Mouse (Mus musculus) midbrain, postnatal 0 days (tissue): ENCODE measurements around the gene Mob2. TPM values are rescaled to one million over a fixed set of nuclear protein-coding genes. Genes with fewer than 3 reads are reported as not detected.

ENCODE experiments used
- ATAC-seq: fragments of 200-750 bp; cut with Nextera tagmentation; 2 replicates; pipeline ENCODE4 v1.8.0; 2017; ENCODE audit warnings: moderate number of reproducible peaks, mild to moderate bottlenecking, moderate TSS enrichment, moderate library complexity; ENCODE audit not compliant: low FRiP score
- DNase-seq: peaks from one replicate; pipeline ENCODE4 v3.0.0-alpha.2; 2015; ENCODE audit warnings: low spot score
- H3K27ac ChIP-seq: fragments of 300-500 bp; sonication (generic); 2 replicates; pipeline ENCODE4 v1.5.1; 2014; ENCODE audit warnings: low read depth, mild to moderate bottlenecking, low read length, mixed read lengths
- H3K27me3 ChIP-seq: fragments of 300-500 bp; sonication (generic); 2 replicates; pipeline ENCODE4 v1.6.1; 2014; ENCODE audit warnings: low read length, control low read depth, mixed read lengths; ENCODE audit not compliant: insufficient read depth
- H3K36me3 ChIP-seq: fragments of 300-500 bp; sonication (generic); 2 replicates; pipeline ENCODE4 v1.6.1; 2014; ENCODE audit warnings: low read length, control low read depth, mixed read lengths; ENCODE audit not compliant: insufficient read depth
- H3K4me1 ChIP-seq: fragments of 300-500 bp; sonication (generic); 2 replicates; pipeline ENCODE4 v1.6.1; 2014; ENCODE audit warnings: mild to moderate bottlenecking, control low read depth, antibody characterized with exemption, low read length, mixed read lengths; ENCODE audit not compliant: insufficient read depth
- H3K4me2 ChIP-seq: fragments of 300-500 bp; sonication (generic); 2 replicates; pipeline ENCODE4 v1.6.1; 2014; ENCODE audit warnings: low read depth, mild to moderate bottlenecking, low read length, mixed read lengths; ENCODE audit not compliant: poor library complexity, severe bottlenecking
- H3K4me3 ChIP-seq: fragments of 300-500 bp; sonication (generic); 2 replicates; pipeline ENCODE4 v1.5.1; 2014; ENCODE audit warnings: low read depth, mild to moderate bottlenecking, low read length, moderate library complexity
- H3K9ac ChIP-seq: fragments of 300-500 bp; sonication (generic); replicated peaks from 2 replicates; pipeline ENCODE4 v1.6.1; 2014; ENCODE audit warnings: mild to moderate bottlenecking, low read length, moderate library complexity, mixed read lengths; ENCODE audit not compliant: poor library complexity, severe bottlenecking
- H3K9me3 ChIP-seq: fragments of 300-500 bp; sonication (generic); 2 replicates; pipeline ENCODE4 v1.6.1; 2016; ENCODE audit warnings: low read length, control low read depth
- CTCF ChIP-seq: IDR thresholded peaks from 2 replicates; pipeline ENCODE4 v1.5.1; 2016; ENCODE audit warnings: antibody characterized with exemption, mild to moderate bottlenecking
- WGBS: fragments of 180-500 bp; shearing (Covaris S2); extraction: QIAGEN DNeasy Blood & Tissue Kit; methylation state at CpG from one replicate; pipeline ENCODE4 v1.1.7; 2014; 5-methylcytosine and 5-hydroxymethylcytosine counted together
- polyA plus RNA-seq: library from polyadenylated mRNA; unstranded; fragments of >200 nt; fragmentation: Nextera tagmentation; extraction: Ambion mirVana; gene quantifications from 2 replicates; pipeline ENCODE4 v1.2.1, GENCODE M21; 2015
- total RNA-seq: library from RNA; depleted of rRNA; stranded (reverse); fragments of >200 nt; gene quantifications from 2 replicates; pipeline ENCODE4 v1.2.3, GENCODE M21; 2014

Mob2 gene
- total and polyA plus RNA-seq, 2 experiments from 2014 or later: 31.6 to 38.0 TPM

DNA sequence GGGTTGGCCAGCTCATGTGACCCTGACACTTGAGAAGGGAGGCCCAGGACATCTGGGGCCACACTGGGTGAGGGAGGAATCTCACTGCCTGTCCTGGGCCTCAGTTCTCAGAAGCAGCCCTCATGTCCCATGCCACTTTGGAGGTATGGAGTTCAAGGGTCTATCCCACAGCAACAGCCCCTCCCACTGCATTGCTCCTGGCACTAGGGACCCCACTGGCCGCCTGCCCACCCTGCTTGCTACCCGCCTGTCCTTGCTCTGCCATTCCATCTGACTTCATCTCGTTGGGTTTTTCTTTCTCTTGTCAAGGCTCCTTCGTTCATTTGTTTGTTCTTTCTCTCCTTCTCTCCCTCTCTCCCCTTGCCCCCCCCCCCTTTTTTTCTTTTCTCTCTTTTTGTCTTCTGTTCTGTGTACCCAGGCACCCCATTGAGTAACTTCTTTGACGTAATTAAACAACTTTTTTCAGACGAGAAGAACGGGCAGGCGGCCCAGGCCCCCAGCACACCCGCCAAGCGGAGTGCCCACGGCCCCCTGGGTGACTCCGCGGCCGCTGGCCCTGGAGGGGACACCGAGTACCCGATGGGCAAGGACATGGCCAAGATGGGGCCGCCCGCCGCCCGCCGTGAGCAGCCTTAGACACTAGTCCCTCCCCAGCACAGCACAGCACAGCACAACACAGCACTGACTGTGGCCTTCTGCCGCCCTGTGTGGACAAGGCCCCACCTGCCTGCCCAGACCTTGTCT is 59.1 kb downstream of the Mob2 start:
- no peaks in the 10 kb centered on the region for H3K9me3 ChIP-seq
- WGBS: 75% methylated on average over 22 of the region's 22 CpGs
- no peak overlapping the region for H3K9ac ChIP-seq
- TF ChIP-seq CTCF: no peak
- DNase-seq (no peak), ATAC-seq (peak; percentile 25; the same call in 1 of the 2 replicates)
- no peak overlapping the region for H3K4me2 ChIP-seq
- H3K4me3 ChIP-seq: no peak overlapping the region
- peaks cover 77% of the 10 kb centered on the region for H3K36me3 ChIP-seq
- H3K27ac ChIP-seq: no peak overlapping the region; the same call in 1 of the 2 replicates
- no peaks in the 10 kb centered on the region for H3K27me3 ChIP-seq
- no peaks in the 10 kb centered on the region for H3K4me1 ChIP-seq

DNA sequence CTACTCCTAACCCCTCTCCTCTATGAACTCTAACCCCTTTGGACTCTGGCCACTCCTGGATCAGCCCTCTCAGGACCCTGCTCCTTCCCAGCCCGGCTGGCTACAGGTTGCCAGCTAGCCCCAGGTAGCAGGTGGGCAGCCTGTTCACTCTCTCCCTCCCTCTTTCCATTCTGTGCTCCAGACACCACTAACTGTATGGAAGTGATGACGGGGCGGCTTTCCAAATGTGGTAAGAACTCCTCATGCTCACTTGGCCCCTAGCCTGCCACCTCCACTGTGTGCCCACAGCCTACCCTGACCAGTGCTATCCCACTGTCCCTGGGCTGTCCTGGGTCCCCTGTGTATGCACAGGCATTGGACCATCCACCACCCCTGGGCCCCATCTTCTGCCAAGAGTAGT is 60.2 kb downstream of the Mob2 start:
- ATAC-seq (no peak), DNase-seq (no peak)
- Histone ChIP-seq H3K27ac (no peak overlapping the region), H3K9ac (no peak overlapping the region; the same call in 1 of the 2 replicates), H3K27me3 (no peaks in the 10 kb centered on the region), H3K4me3 (no peak overlapping the region), H3K4me1 (no peaks in the 10 kb centered on the region), H3K4me2 (no peak overlapping the region), H3K9me3 (no peaks in the 10 kb centered on the region), H3K36me3 (peaks cover 83% of the 10 kb centered on the region)
- WGBS: 94% methylated on average over 3 of the region's 3 CpGs
- TF ChIP-seq CTCF: no peak

- no peak overlapping the region for H3K27ac ChIP-seq
- no peak overlapping the region for H3K9ac ChIP-seq
- DNase-seq (no peak), ATAC-seq (no peak)
- WGBS: 92% methylated on average over 4 of the region's 4 CpGs
- no peak for TF ChIP-seq CTCF
- H3K4me1 ChIP-seq: no peaks in the 10 kb centered on the region
- no peaks in the 10 kb centered on the region for H3K27me3 ChIP-seq
- no peak overlapping the region for H3K4me3 ChIP-seq
- peaks cover 91% of the 10 kb centered on the region for H3K36me3 ChIP-seq
- H3K9me3 ChIP-seq: no peaks in the 10 kb centered on the region
- H3K4me2 ChIP-seq: no peak overlapping the region
Observed at GRCm38 (mm10) chr7:141994121-141994520, 66.7 kb downstream of the Mob2 start.

- H3K36me3 ChIP-seq: peaks cover 93% of the 10 kb centered on the region
Observed at GRCm38 (mm10) chr7:141991183-141991582, 69.7 kb downstream of the Mob2 start.

DNA sequence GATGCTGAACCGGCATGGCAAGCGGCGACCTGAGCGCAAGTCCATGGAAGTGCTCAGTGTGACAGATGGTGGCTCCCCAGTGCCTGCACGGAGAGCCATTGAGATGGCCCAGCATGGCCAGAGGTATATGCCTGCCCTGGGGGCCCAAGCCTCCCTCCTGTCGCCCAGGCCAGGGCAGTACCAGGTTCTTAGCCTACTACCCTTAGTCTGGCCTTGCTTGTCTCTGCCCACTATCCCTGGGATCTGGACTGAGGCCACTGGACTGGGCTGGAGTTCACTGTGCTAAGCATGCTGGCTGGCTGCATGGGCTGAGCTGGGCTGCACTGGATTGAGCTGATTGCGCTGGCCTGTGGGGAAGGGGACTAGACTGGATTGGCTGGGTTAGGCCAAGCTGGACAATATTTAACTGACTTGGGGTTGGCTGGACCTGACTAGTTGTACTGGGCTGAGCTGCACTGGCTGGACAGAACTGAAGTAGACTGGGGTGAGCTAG is 72.5 kb downstream of the Mob2 start:
- TF ChIP-seq CTCF: no peak
- WGBS: 73% methylated on average over 7 of the region's 7 CpGs
- no peaks in the 10 kb centered on the region for H3K4me1 ChIP-seq
- no peak for DNase-seq
- H3K4me2 ChIP-seq: no peak overlapping the region
- H3K9ac ChIP-seq: no peak overlapping the region
- peaks cover 93% of the 10 kb centered on the region for H3K36me3 ChIP-seq
- ATAC-seq: no peak
- no peaks in the 10 kb centered on the region for H3K9me3 ChIP-seq
- no peaks in the 10 kb centered on the region for H3K27me3 ChIP-seq
- no peak overlapping the region for H3K4me3 ChIP-seq
- no peak overlapping the region for H3K27ac ChIP-seq

More at GRCm38 (mm10) chr7:141991183-141991582, 69.7 kb downstream of the Mob2 start:
- WGBS: 75% methylated on average over 2 of the region's 2 CpGs
- Histone ChIP-seq H3K4me1 (no peaks in the 10 kb centered on the region), H3K4me2 (no peak overlapping the region), H3K9ac (no peak overlapping the region), H3K27ac (no peak overlapping the region), H3K27me3 (no peaks in the 10 kb centered on the region), H3K4me3 (no peak overlapping the region), H3K9me3 (no peaks in the 10 kb centered on the region)
- no peak for TF ChIP-seq CTCF
- no peak for DNase-seq
- no peak for ATAC-seq

DNA sequence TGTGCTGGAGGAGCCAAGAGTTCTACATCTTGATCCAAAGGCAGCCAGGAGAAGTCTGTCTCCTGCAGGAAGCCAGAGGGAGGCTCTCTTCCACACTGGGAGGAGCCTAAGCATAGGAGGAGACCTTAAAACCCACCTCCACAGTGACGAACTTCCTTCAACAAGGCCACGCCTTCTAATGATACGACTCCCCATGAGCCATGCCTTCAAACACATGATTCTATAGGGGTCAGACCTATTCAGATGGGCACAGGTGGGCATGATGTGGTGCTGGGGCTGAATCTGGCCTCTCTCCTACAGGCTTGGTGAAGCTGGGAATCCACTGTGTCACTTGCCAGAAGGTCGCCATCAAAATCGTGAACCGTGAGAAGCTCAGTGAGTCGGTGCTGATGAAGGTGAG is 79.6 kb downstream of the Mob2 start:
- no peak for TF ChIP-seq CTCF
- ATAC-seq: no peak
- H3K9me3 ChIP-seq: no peaks in the 10 kb centered on the region

More for the DNA sequence above, 79.6 kb downstream of the Mob2 start:
- Histone ChIP-seq H3K27ac (no peak overlapping the region), H3K4me3 (no peak overlapping the region), H3K27me3 (no peaks in the 10 kb centered on the region), H3K4me1 (no peaks in the 10 kb centered on the region), H3K36me3 (peaks cover 25% of the 10 kb centered on the region), H3K9ac (no peak overlapping the region), H3K4me2 (no peak overlapping the region)
- DNase-seq: no peak
- 94% methylated on average over 7 of the region's 7 CpGs for WGBS
